Mouse (Mus musculus) small intestine, adult 2 months (tissue): ENCODE results near the gene Ano1.

Experiments used
- CTCF ChIP-seq: fragments of 200-500 bp; IDR thresholded peaks from 2 replicates; pipeline ENCODE4 v1.5.1; 2012; ENCODE audit warnings: low read depth, mild to moderate bottlenecking, control low read depth, inconsistent platforms, low read length, moderate library complexity, mixed read lengths; ENCODE audit not compliant: insufficient replicate concordance, insufficient read length; ENCODE audit errors: extremely low read depth
- POLR2A ChIP-seq: fragments of 200-500 bp; IDR thresholded peaks from 2 replicates; pipeline ENCODE4 v1.6.1; 2012; ENCODE audit warnings: low read depth, mild to moderate bottlenecking, control low read depth, inconsistent platforms, low read length, moderate library complexity

- TF ChIP-seq CTCF (no peak), POLR2A (no peak)
These were observed 182.3 kb downstream of the Ano1 start for GRCm38 (mm10) chr7:144569428-144569827.
